Mouse (Mus musculus) CD4-positive naive resting alpha-beta T cell, adult 57 days (primary cell): Measurements from ENCODE around the gene Trim61. TPM values are rescaled to one million over a fixed set of nuclear protein-coding genes. Genes with fewer than 3 reads are reported as not detected.

Experiments
- total RNA-seq: library from RNA; stranded (reverse); gene quantifications from one replicate; pipeline ENCODE4 v1.2.4, GENCODE M21; 2023

Gene Trim61
- total RNA-seq: not detected

GRCm38 (mm10) chr8:65018423-65018822, at the start of gene Trim61, which contains the start of gene Trim60:
TSS of gene Trim61 (minus strand) at chr8:65018523.
TSS of gene Trim60 (minus strand) at chr8:65018584.

GRCm38 (mm10) chr8:65037117-65037533, 18.8 kb upstream of the Trim61 start, which contains the start of gene Apela:
TSS of gene Apela (minus strand) at chr8:65037336.

GRCm38 (mm10) chr8:64987731-64988130, 30.6 kb downstream of the Trim61 start, which contains the start of gene Trim75:
TSS of gene Trim75 (minus strand) at chr8:64987831.

Other genes with a start within 250 kb of the Trim61 start
- 36.0 TPM for gene Klhl2, start 168.5 kb downstream of the Trim61 start, total RNA-seq
- 41.9 TPM for gene Tmem192, start 71.3 kb downstream of the Trim61 start, total RNA-seq
- gene Trim75, start 30.7 kb downstream of the Trim61 start, total RNA-seq: not detected
- not detected for gene Trim60, start 61 bp upstream of the Trim61 start, total RNA-seq
- not detected for gene Apela, start 18.8 kb upstream of the Trim61 start, total RNA-seq
- not detected for gene Gm10663, start 56.5 kb upstream of the Trim61 start, total RNA-seq
- not detected for gene BC030870, start 111.0 kb upstream of the Trim61 start, total RNA-seq